Mouse (Mus musculus) thymus, postnatal 10 days (tissue): ENCODE data around the gene Tac2.

Source experiments
- DNase-seq, 2 experiments: peaks; one replicate each; pipeline ENCODE4 v3.0.0; 2021; ENCODE audit warnings: low spot score in 2 of 2

Gene Tac2

DNA sequence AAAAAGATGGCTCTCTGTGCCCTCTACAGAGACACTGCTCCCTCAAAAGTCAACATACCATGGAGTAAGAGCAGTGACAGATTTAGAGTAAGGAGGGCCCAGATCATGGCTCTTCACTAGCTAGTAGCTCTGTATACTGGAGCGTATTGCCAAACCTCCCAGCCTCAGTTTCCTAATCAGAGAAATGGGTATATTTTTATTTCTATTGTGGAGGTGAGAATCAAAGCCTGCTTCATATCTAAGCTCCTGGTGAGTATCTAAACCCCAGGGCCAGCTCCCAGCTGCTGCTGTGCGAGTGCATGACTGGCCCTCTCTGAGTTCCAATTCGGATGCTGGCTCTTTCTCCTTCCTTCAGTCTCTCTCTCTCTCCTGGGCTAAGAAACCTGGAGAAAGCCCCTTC is at the start of gene Tac2:
TSS of gene Tac2 (plus strand) at position 301 of the 400 bp plus-strand sequence.
- no peak for DNase-seq

DNA sequence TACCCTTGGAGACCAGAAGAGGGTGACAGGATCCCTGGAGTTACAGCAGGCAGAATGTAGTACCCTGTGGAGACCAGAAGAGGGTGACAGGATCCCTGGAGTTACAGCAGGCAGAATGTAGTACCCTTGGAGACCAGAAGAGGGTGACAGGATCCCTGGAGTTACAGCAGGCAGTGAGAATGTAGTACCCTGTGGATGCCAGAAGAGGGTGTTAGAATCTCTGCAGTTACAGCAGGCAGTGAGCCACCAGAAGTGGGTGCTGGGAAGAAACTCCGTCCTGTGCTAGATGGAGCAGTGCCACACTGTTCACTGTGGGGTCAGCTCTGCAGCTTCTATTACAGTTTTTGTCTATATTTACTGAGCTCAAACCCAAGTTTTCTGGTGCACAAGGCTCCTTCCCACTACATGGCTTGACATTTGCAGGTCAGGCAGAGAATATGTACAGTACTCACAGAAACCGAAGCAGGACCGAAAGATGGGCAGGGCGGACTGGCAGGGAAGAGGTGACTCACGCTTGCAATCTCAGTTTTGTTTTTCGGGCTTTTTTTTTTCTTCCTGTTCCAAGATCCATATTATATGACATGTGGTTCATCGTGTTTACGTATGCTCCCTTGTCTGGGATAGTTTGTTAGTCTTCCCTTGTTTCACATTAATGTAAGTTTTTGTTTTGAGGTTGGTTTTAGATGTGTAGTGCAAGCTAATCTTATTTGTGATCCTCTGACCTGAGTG is 49.3 kb upstream of the Tac2 start:
- DNase-seq = peak; percentile 47 to 76

DNA sequence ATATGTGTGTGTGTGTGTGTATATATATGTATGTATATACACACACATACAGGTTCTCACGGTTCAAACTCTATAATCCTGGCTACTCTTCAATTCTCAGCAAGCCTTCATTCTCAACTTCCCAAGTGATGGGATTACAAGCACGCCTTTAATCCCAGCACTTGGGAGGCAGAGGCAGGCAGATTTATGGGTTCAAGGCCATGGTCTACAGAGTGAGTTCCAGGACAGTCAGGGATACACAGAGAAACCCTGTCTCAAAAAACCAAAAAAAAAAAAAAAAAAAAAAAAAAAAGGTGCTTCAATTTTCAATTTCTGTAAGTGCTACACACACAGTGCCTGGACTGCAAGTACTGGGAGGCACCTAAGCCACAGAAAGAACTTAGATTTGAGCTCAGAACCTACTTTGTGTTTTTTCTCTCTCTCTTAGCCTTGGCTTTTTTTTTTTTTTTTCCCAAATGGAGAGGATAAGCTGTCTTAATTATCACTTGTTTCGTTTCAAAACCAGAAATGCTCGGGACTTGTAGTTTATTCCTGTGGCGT is 48.3 kb upstream of the Tac2 start:
- no peak for DNase-seq

DNA sequence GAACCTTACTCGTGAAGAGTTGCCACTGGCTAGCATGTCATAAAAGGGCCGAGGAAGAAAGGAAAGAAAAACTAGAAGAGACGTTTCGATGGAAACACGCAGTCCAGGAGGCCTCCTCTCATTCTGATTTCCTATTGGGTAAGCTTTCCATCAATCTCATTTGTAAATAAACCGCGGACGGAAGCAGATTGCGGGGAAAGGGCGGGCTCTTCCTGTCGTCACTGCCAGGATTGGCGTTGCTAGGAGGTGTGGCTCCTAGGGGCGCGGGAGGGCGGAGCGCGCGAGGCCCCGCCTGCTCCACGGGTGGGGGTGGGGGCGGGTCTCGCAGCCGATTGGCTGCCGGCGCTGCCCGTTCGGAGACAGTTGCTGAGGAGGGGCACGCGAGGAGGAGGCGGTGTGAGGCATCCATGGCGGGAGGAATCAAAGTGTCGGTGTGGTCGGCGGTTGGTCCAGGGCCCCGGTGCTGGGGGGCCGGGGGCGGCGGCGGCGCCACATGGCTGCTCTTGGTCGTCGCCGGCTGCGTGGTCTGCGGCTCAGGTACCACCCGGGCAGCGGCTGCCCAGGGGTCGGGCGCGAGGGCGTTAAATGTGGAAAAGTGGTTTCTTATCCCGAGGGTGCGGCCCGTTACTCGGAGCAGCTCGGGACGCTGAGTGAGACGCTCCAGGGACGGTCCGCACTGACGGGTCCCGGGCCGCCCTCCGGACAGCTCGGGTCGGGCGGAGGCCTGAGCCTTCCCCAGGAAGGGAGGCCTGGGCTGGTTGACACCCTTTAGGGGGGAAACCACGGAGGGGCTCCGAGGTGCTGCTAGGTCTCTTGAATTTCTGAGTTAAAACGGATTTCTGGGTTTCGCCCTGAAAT is 47.4 kb upstream of the Tac2 start:
- DNase-seq = peak; percentile 90 to 91

- DNase-seq = peak; percentile 64 to 79
Observed at GRCm38 (mm10) chr10:127677591-127678336, 46.5 kb upstream of the Tac2 start.

DNA sequence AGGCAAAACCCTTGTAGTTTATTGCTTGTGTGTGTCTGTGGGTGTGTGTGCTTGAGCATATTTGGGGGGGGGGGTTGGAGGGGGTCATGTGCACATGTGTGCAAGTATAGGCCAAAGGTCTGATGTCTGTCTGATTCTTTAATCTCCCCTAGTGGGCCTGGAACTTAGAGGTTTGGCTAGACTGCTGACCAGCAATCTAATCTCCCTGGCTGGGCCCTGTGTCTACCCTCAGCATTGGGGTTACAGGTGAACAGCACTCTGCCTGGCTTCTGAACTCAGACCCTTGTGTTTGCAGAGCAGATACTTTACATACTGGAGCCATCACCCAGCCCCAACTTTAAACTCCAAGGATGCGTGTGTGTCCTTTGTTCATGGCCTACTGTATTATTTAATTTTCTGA is 45.1 kb upstream of the Tac2 start:
- DNase-seq = no peak

- DNase-seq = no peak
Observed at GRCm38 (mm10) chr10:127679881-127680280, 44.4 kb upstream of the Tac2 start.

DNA sequence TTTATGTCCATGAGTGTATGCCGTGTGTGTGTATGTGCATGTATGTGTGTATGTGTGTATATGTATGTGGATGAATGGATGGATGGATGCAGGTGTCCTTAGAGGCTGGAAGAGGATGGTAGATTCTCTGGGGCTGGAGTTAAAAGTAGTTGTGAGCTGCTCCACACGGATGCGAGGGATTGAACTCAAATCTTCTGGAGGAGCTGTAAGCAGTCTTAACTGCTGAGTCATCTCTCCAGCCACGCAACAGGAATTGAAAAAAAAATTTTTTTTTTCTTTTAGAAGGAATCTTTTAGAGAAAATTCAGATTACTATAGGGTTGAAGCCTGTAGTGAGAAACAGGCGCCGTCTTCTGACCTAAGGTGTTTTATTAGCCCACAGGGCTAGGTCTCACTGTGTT is 41.4 kb upstream of the Tac2 start:
- DNase-seq = no peak

DNA sequence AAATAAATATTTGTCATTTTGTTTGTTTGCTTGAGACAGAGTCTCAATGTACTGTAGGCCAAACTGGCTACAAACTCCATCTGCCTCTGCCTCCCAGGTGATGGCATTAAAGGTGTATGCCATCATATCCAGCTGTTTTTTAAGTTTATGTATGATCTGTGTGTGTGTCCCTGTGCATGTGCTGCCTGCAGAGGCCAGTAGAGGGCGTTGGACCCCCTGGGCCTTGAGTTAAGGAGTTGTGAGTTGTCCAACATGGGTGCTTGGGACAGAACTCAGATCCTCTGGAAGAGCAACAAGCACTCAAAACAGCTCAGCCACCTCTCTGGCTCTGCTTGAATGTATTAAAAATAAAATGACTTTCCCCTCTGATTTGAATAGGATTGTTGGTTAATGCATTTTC is 33.2 kb upstream of the Tac2 start:
- DNase-seq = no peak

GRCm38 (mm10) chr10:127694636-127695035 is 29.6 kb upstream of the Tac2 start:
- no peak for DNase-seq

DNA sequence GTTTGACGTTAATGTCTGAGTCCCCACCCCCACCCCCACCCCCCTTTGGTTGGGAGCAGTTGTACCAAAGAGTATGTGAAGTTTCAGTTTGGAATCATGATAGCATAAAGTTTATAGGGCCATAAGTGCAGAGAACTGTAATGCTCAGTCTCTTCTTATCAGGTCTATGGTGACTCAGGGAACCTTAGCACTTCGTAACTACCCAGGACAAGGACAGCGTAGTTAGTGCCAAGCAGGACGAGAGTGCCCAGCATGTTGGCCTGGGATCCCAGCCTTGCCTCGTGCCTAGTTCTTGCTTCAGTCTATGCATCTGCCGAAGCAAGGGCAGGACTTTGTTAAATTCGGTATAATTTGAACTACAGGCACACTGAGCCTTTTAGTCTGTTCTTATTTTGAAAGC is 28.5 kb upstream of the Tac2 start:
- DNase-seq = no peak

- DNase-seq = no peak
Observed at GRCm38 (mm10) chr10:127698966-127699365, 25.3 kb upstream of the Tac2 start.

DNA sequence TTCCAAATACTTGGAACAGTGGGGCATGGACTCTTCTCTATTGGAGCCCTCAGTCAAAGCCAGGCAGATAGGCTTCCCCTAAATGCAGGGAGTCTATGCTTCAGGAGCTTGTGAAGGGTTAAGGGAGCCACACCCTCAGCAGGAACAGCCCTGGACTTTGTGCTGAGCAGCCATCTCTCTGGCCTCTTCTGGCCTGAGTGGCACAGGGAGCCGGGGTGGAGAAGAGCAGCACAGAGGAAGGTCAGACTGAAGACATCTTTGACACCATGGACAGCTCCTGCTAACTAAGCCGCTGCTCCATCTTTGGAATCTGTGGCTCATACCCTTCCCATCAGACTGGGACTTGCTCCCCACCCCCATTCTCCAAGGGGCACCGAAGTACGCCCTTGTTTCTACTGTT is 21.0 kb upstream of the Tac2 start:
- no peak for DNase-seq

DNA sequence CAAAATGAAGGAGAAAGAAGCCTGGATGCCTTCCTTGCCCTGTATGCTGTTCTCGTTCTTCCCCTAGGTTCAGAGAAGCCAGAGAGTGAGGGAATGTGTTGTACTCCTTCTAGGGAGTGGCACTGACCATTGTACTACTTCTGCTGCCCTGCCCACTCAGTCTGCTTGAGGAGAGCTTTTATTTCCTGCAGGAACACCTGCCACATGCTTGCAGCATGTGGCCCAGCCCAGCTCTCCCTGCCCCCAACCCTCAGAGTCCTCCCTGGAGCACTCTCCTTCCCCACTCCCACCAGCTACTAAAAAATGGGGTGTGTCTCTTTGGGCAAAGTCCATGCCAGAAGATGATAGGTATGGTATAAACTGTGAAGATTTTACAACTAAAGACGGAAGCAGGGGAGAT is 20.0 kb upstream of the Tac2 start:
- DNase-seq = no peak

GRCm38 (mm10) chr10:127704766-127705220 is 19.5 kb upstream of the Tac2 start, which contains the start of gene Myo1a:
Myo1a (plus strand) TSS chr10:127705170.
- no peak for DNase-seq

DNA sequence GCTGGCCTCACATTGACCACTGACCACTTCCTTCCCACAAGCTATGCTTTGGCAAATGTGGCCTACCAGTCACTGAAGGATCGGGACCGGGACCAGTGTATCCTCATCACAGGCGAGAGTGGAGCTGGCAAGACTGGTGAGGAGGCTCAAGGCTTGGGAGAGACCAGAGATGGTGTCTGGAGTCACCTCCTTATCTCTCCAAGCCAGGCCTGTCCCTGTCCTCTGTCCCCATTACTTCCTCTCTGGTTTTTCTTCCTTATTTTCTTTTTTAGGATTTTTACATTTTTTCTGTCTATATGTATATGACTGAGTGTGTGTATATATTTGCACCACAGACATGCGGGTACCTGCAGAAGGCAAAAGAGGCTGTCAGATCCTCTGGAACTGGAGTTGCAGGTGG is 18.5 kb upstream of the Tac2 start:
- no peak for DNase-seq

GRCm38 (mm10) chr10:127707721-127708120 is 16.6 kb upstream of the Tac2 start:
- no peak for DNase-seq

GRCm38 (mm10) chr10:127708850-127709370 is 15.4 kb upstream of the Tac2 start:
- DNase-seq = no peak

GRCm38 (mm10) chr10:127710331-127710730 is 13.9 kb upstream of the Tac2 start:
- DNase-seq = no peak

- no peak for DNase-seq
Observed at GRCm38 (mm10) chr10:127712736-127713135, 11.5 kb upstream of the Tac2 start.

DNA sequence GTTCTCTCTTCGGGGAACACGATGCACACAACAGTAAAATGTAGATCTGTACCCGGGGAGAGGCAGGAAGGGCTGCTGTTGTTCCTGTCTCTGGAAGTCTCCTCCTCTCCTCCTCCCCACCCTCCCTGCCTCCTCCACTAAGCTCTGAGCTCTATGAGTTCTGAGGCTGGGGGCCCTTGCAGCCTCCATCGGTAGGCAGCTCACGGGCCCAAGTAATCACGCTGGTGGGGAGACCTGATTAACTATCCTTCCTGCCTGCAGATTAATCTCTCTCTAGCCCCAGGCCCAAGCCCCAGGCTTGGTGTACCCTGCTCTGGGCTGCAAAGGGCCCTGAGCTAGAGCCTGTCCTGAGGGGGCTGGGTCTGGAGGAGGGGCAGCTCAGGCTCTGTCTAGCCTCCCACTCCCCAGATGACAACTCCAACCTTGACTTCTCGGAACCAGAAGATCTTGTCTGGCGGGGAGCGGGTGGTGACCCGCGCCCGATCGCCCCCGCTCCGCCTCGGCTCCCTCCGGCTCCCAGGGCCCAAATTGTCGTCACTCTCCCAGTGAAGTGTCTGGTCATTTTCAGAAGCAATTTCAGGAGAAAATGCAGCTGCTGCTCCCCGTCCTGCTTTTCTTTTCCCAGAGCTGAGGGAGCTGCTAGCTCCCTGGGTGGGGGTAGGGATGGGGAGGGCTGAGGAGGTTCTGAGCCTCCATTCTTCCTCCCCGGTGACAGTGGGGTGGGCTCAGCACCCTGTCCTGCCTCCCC is 2.4 kb upstream of the Tac2 start:
- no peak for DNase-seq
